Comparison of ENCODE assay signal across 29 mouse cellular contexts in the genomic region with DNA sequence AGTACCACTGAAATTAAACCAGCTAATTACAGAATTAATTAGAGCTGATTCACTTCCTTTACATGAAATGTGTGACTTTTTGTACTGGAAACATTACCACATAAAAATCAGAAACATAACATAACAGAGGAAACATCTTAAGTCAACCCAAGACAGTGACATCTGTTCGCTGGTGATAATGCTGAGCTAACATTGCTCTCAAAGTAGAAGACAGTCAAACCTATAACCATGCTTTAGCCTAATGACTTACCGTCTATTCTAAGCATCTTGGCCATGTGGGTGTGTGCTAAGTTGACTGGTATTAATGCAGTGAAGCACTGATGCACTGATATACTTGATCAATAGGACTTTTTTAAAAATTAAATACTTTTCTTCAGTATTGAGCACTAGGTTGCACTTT. TPM values are rescaled to one million over a fixed set of nuclear protein-coding genes. Genes with fewer than 3 reads are reported as not detected.
DNase-seq lines count a peak whose midpoint lies in the region; ATAC-seq and TF ChIP-seq lines count a peak whose summit lies in the region.
"Had no signal": no experiment of that assay in that cellular context is flagged by ENCODE, and none has a peak within 500 bp of the region (broad histone marks: within the 10 kb centered on the region; RNA-seq: fewer than 3 reads in every experiment).

No protein-coding gene starts in this region.

- TF ChIP-seq CTCF in midbrain, postnatal 0 days (IDR thresholded peaks at IDR 0.05): no peak

- H3K4me2 ChIP-seq in midbrain, embryonic 11.5 days: no peak overlapping the region
- H3K4me2 ChIP-seq in midbrain, postnatal 0 days (ENCODE audit: low read depth, low read length, poor library complexity, severe bottlenecking): no peak overlapping the region
- H3K4me2 ChIP-seq in hindbrain, embryonic 14.5 days (replicated peaks): no peak overlapping the region
- H3K4me2 ChIP-seq: embryonic facial prominence, embryonic 13.5 days; forebrain, embryonic 12.5 days; forebrain, embryonic 15.5 days; heart, embryonic 11.5 days; heart, embryonic 15.5 days; hindbrain, embryonic 13.5 days had no signal

- peaks cover 7% of the 10 kb centered on the region for H3K4me1 ChIP-seq in heart, embryonic 10.5 days
- H3K4me1 ChIP-seq in midbrain, embryonic 11.5 days (ENCODE audit: control insufficient read depth, insufficient read depth, low read length): peaks cover 3% of the 10 kb centered on the region; the same call in 1 of the 2 replicates
- 0 out of 2 replicates have a peak, but pooled peaks cover 4% of the 10 kb centered on the region for H3K4me1 ChIP-seq in midbrain, postnatal 0 days (ENCODE audit: insufficient read depth, low read length)
- peaks cover 10% of the 10 kb centered on the region for H3K4me1 ChIP-seq in hindbrain, embryonic 14.5 days (replicated peaks; ENCODE audit: control insufficient read depth, insufficient read depth, low read length)
- H3K4me1 ChIP-seq: embryonic facial prominence, embryonic 10.5 days had no signal

- no peak for ATAC-seq in midbrain, embryonic 11.5 days (ENCODE audit: low FRiP score)
- ATAC-seq in midbrain, postnatal 0 days (ENCODE audit: low FRiP score): no peak
- peak; percentile 73 for ATAC-seq in common myeloid progenitor, adult 5-6 weeks (replicated peaks; ENCODE audit: low read depth, poor library complexity, severe bottlenecking)
- ATAC-seq in hindbrain, embryonic 14.5 days (ENCODE audit: low FRiP score): no peak
- ATAC-seq: forebrain, embryonic 15.5 days; hindbrain, postnatal 0 days; inflammation-experienced regulatory T-cells, adult 6 months; intestine, embryonic 16.5 days had no signal

- peak; percentile 18 for DNase-seq in heart, adult 11 months
- no peak for DNase-seq in heart, embryonic 10.5 days (ENCODE audit: low spot score)
- DNase-seq in midbrain, embryonic 11.5 days (ENCODE audit: low spot score, missing footprints): peak; percentile 73
- no peak for DNase-seq in midbrain, postnatal 0 days (ENCODE audit: low spot score)
- no peak for DNase-seq in hindbrain, embryonic 14.5 days (ENCODE audit: low spot score)
- DNase-seq in cerebellum, adult 9-10 months: no peak
- DNase-seq: adrenal gland, adult 2 months; adrenal gland, postnatal 14 days; cerebellum, adult 11-12 months; cerebellum, adult 8-10 months; cerebellum, postnatal 14 days; gastrocnemius, postnatal 14 days; heart, adult 18-20 months; heart, postnatal 10 days; heart, postnatal 36 days; kidney, adult 18-20 months had no signal

- H3K9ac ChIP-seq in midbrain, embryonic 11.5 days (ENCODE audit: low read length): no peak overlapping the region
- no peak overlapping the region for H3K9ac ChIP-seq in midbrain, postnatal 0 days (replicated peaks; ENCODE audit: low read length, poor library complexity, severe bottlenecking)
- no peak overlapping the region for H3K9ac ChIP-seq in hindbrain, embryonic 14.5 days
- H3K9ac ChIP-seq: embryonic facial prominence, embryonic 13.5 days; forebrain, embryonic 12.5 days; forebrain, embryonic 15.5 days; heart, embryonic 15.5 days; hindbrain, embryonic 13.5 days had no signal

- 82% methylated on average over 2 of the region's 2 CpGs for WGBS in heart, embryonic 10.5 days
- 88% methylated on average over 2 of the region's 2 CpGs for WGBS in midbrain, embryonic 11.5 days
- 90% methylated on average over 2 of the region's 2 CpGs for WGBS in midbrain, postnatal 0 days
- 88% methylated on average over 2 of the region's 2 CpGs for WGBS in hindbrain, embryonic 14.5 days

- H3K36me3 ChIP-seq in heart, embryonic 10.5 days: no peaks in the 10 kb centered on the region
- no peaks in the 10 kb centered on the region for H3K36me3 ChIP-seq in midbrain, embryonic 11.5 days (ENCODE audit: control insufficient read depth, insufficient read depth, low read length)
- no peaks in the 10 kb centered on the region for H3K36me3 ChIP-seq in midbrain, postnatal 0 days (ENCODE audit: insufficient read depth, low read length)
- H3K36me3 ChIP-seq in hindbrain, embryonic 14.5 days (replicated peaks; ENCODE audit: control insufficient read depth, insufficient read depth): no peaks in the 10 kb centered on the region
- H3K36me3 ChIP-seq: embryonic facial prominence, embryonic 13.5 days; forebrain, embryonic 12.5 days; forebrain, embryonic 15.5 days; heart, embryonic 15.5 days; hindbrain, embryonic 10.5 days; hindbrain, embryonic 13.5 days had no signal

- no peaks in the 10 kb centered on the region for H3K27me3 ChIP-seq in heart, embryonic 10.5 days (ENCODE audit: insufficient read depth, poor library complexity, severe bottlenecking)
- H3K27me3 ChIP-seq in midbrain, embryonic 11.5 days (ENCODE audit: control insufficient read depth, insufficient read depth, low read length): no peaks in the 10 kb centered on the region
- no peaks in the 10 kb centered on the region for H3K27me3 ChIP-seq in midbrain, postnatal 0 days (ENCODE audit: insufficient read depth, low read length)
- H3K27me3 ChIP-seq in hindbrain, embryonic 14.5 days (ENCODE audit: control insufficient read depth, insufficient read depth, low read length): no peaks in the 10 kb centered on the region
- H3K27me3 ChIP-seq: embryonic facial prominence, embryonic 13.5 days; forebrain, embryonic 12.5 days; forebrain, embryonic 15.5 days; heart, embryonic 15.5 days; hindbrain, embryonic 13.5 days had no signal

- no peak overlapping the region for H3K4me3 ChIP-seq in heart, embryonic 10.5 days
- H3K4me3 ChIP-seq in midbrain, embryonic 11.5 days (ENCODE audit: low read depth, low read length): no peak overlapping the region
- H3K4me3 ChIP-seq in midbrain, postnatal 0 days (ENCODE audit: low read depth, low read length): no peak overlapping the region
- no peak overlapping the region for H3K4me3 ChIP-seq in hindbrain, embryonic 14.5 days (replicated peaks; ENCODE audit: low read length)
- H3K4me3 ChIP-seq: embryonic facial prominence, embryonic 10.5 days; embryonic facial prominence, embryonic 13.5 days; erythroblast, embryonic 14.5 days; forebrain, embryonic 12.5 days; forebrain, embryonic 15.5 days; heart, embryonic 15.5 days; hindbrain, embryonic 10.5 days; hindbrain, embryonic 13.5 days had no signal

- H3K27ac ChIP-seq in heart, embryonic 10.5 days: no peak overlapping the region
- no peak overlapping the region for H3K27ac ChIP-seq in midbrain, embryonic 11.5 days (ENCODE audit: low read depth, low read length)
- H3K27ac ChIP-seq in midbrain, postnatal 0 days (ENCODE audit: low read depth, low read length): no peak overlapping the region
- no peak overlapping the region for H3K27ac ChIP-seq in hindbrain, embryonic 14.5 days
- H3K27ac ChIP-seq: embryonic facial prominence, embryonic 10.5 days; embryonic facial prominence, embryonic 13.5 days; forebrain, embryonic 12.5 days; forebrain, embryonic 15.5 days; heart, embryonic 15.5 days; hindbrain, embryonic 10.5 days; hindbrain, embryonic 13.5 days; hindbrain, postnatal 0 days had no signal

- H3K9me3 ChIP-seq in heart, embryonic 10.5 days: no peaks in the 10 kb centered on the region
- H3K9me3 ChIP-seq in midbrain, embryonic 11.5 days (ENCODE audit: control insufficient read depth, low read length): no peaks in the 10 kb centered on the region
- H3K9me3 ChIP-seq in midbrain, postnatal 0 days (ENCODE audit: low read length): no peaks in the 10 kb centered on the region
- H3K9me3 ChIP-seq in hindbrain, embryonic 14.5 days (ENCODE audit: control insufficient read depth, low read length): no peaks in the 10 kb centered on the region
- H3K9me3 ChIP-seq: embryonic facial prominence, embryonic 10.5 days; embryonic facial prominence, embryonic 13.5 days; forebrain, embryonic 12.5 days; forebrain, embryonic 15.5 days; heart, embryonic 15.5 days; hindbrain, embryonic 10.5 days; hindbrain, embryonic 13.5 days had no signal

RNA-seq across cellular contexts. Expression of a gene that starts 52.7 kb away (rescaled TPM):
- polyA plus RNA-seq in heart, embryonic 10.5 days (2016; fragmentation: Nextera tagmentation; extraction: Ambion mirVana): 41.1 and 43.5 TPM in 2 replicates
- polyA plus RNA-seq in midbrain, embryonic 11.5 days (2014; fragmentation: Nextera tagmentation; extraction: Ambion mirVana): 75.8 and 78.8 TPM in 2 replicates
- 70.5 and 74.9 TPM in 2 replicates for total RNA-seq in midbrain, postnatal 0 days (2014; rRNA removed)
- polyA plus RNA-seq in midbrain, postnatal 0 days (2015; fragmentation: Nextera tagmentation; extraction: Ambion mirVana): 56.9 and 57.8 TPM in 2 replicates
- 61.4 and 64.8 TPM in 2 replicates for total RNA-seq in common myeloid progenitor, adult 5-6 weeks (2017)
- 79.8 and 89.2 TPM in 2 replicates for polyA plus RNA-seq in hindbrain, embryonic 14.5 days (2014; fragmentation: Nextera tagmentation; extraction: Ambion mirVana)

Comparison
In these comparisons a context has a peak if more than half of its experiments do, and no peak if none do; other contexts are left out.
1. DNase-seq: peak in heart, adult 11 months (single experiment) and midbrain, embryonic 11.5 days (single experiment); none in heart, embryonic 10.5 days (single experiment), midbrain, postnatal 0 days (single experiment), hindbrain, embryonic 14.5 days (single experiment) and cerebellum, adult 9-10 months (single experiment).